Mouse (Mus musculus) spleen, adult 2 months (tissue): ENCODE data around the gene Ccne1.

Source experiments
- CTCF ChIP-seq: fragments of 200-500 bp; IDR thresholded peaks from 2 replicates; pipeline ENCODE4 v1.5.1; 2011; ENCODE audit warnings: mild to moderate bottlenecking, inconsistent platforms; ENCODE audit not compliant: insufficient read depth, insufficient read length, insufficient replicate concordance; ENCODE audit errors: extremely low read depth
- POLR2A ChIP-seq: fragments of 200-500 bp; IDR thresholded peaks from 2 replicates; pipeline ENCODE4 v1.6.1; 2011; ENCODE audit warnings: low read depth, low read length, inconsistent platforms

- peak; percentile 28; the same call in 1 of the 2 replicates for TF ChIP-seq CTCF
- no peak for TF ChIP-seq POLR2A
These were observed 21.6 kb downstream of the Ccne1 start for GRCm38 (mm10) chr7:38085573-38086211.
